Mouse (Mus musculus): ENCODE measurements around the gene Gli2. TPM values are rescaled to one million over a fixed set of nuclear protein-coding genes. Genes with fewer than 3 reads are reported as not detected.
A peak's percentile ranks its signal among the peaks of the same experiment; 100 is the strongest.

Gene Gli2
- total and polyA plus RNA-seq, 3 experiments: 1.5 to 11.3 TPM; not detected in 1

- no peaks in the 10 kb centered on the region for H3K27me3 ChIP-seq (ENCODE audit: control insufficient read depth in 1 of 2, insufficient read depth in 2 of 2, low read length in 2 of 2)
- H3K79me2 ChIP-seq (ENCODE audit: control insufficient read depth, insufficient read depth, low read length, poor library complexity): peaks cover 19% of the 10 kb centered on the region
- no peaks in the 10 kb centered on the region for H3K9me3 ChIP-seq (replicated peaks; ENCODE audit: insufficient read depth, low read length)
- peak overlapping the region; percentile 56 for H3K27ac ChIP-seq (ENCODE audit: control insufficient read depth, low read depth, low read length)
- peak overlapping the region; percentile 61 to 77 for H3K4me3 ChIP-seq (ENCODE audit: control insufficient read depth in 1 of 2, insufficient read depth in 1 of 2, low read depth in 2 of 2, low read length in 2 of 2)
- peaks cover 0 to 12% of the 10 kb centered on the region in 2 experiments; a peak in 1 of 4 replicates for H3K4me1 ChIP-seq (ENCODE audit: control insufficient read depth in 1 of 2, insufficient read depth in 2 of 2, low read length in 2 of 2)
- DNase-seq (ENCODE audit: low read depth, low spot score): peak; percentile 80
- peak overlapping the region; percentile 77 for H3K9ac ChIP-seq (ENCODE audit: control insufficient read depth, low read depth, low read length, poor library complexity, severe bottlenecking)
- H3K36me3 ChIP-seq (ENCODE audit: control insufficient read depth in 1 of 2, insufficient read depth in 2 of 2, low read length in 2 of 2): peaks cover 0 to 2% of the 10 kb centered on the region in 2 experiments; a peak in 1 of 4 replicates
- TF ChIP-seq KAT2A (conservative IDR thresholded peaks at IDR 0.05; ENCODE audit: low read depth, low read length): no peak
- no peak for TF ChIP-seq HCFC1 (IDR thresholded peaks at IDR 0.05; ENCODE audit: low read depth, low read length)
- TF ChIP-seq MAZ (IDR thresholded peaks at IDR 0.05; ENCODE audit: low read depth, low read length): 0 out of 2 replicates have a peak, but pooled peaks have one; percentile 15
- no peak for TF ChIP-seq JUND (IDR thresholded peaks at IDR 0.05; ENCODE audit: low read depth, low read length)
- TF ChIP-seq GABPA (IDR thresholded peaks at IDR 0.05; ENCODE audit: low read depth, low read length): no peak
- no peak for TF ChIP-seq GATA1 (IDR thresholded peaks at IDR 0.05; ENCODE audit: low read depth, low read length)
- TF ChIP-seq ZMIZ1 (IDR thresholded peaks at IDR 0.05; ENCODE audit: low read depth, low read length): no peak
- TF ChIP-seq RAD21 (IDR thresholded peaks at IDR 0.05; ENCODE audit: low read depth, low read length): no peak
- TF ChIP-seq MAX (IDR thresholded peaks at IDR 0.05; ENCODE audit: low read length): 0 out of 2 replicates have a peak, but pooled peaks have one; percentile 29
- no peak for TF ChIP-seq NELFE (IDR thresholded peaks at IDR 0.05; ENCODE audit: low read depth, low read length)
- TF ChIP-seq ZKSCAN1 (IDR thresholded peaks at IDR 0.05; ENCODE audit: low read depth, low read length): no peak
- TF ChIP-seq MXI1 (IDR thresholded peaks at IDR 0.05; ENCODE audit: low read depth, low read length): peak; percentile 20; the same call in 1 of the 2 replicates
- no peak for TF ChIP-seq E2F4 (IDR thresholded peaks at IDR 0.05; ENCODE audit: borderline replicate concordance, low read depth, low read length)
- TF ChIP-seq BHLHE40 (IDR thresholded peaks at IDR 0.05; ENCODE audit: borderline replicate concordance, low read depth, low read length): no peak
- no peak for TF ChIP-seq POLR2AphosphoS5 (IDR thresholded peaks at IDR 0.05; ENCODE audit: borderline replicate concordance, low read depth, low read length)
- TF ChIP-seq UBTF (IDR thresholded peaks at IDR 0.05; ENCODE audit: borderline replicate concordance, insufficient read depth, low read depth, low read length): no peak
- no peak for TF ChIP-seq ZNF384 (IDR thresholded peaks at IDR 0.05; ENCODE audit: low read depth, low read length)
- no peak for TF ChIP-seq MAFK (IDR thresholded peaks at IDR 0.05; ENCODE audit: borderline replicate concordance, low read depth, low read length)
- no peak for TF ChIP-seq MEF2A (IDR thresholded peaks at IDR 0.05; ENCODE audit: extremely low read depth, insufficient replicate concordance, low read depth, low read length, poor library complexity, severe bottlenecking)
- peak; percentile 93 for TF ChIP-seq ETS1 (IDR thresholded peaks at IDR 0.05; ENCODE audit: low read depth, low read length)
- TF ChIP-seq TCF12 (IDR thresholded peaks at IDR 0.05; ENCODE audit: low read depth, low read length): no peak
- no peak for TF ChIP-seq ELF1 (IDR thresholded peaks at IDR 0.05; ENCODE audit: low read depth, low read length)
- TF ChIP-seq EP300 (IDR thresholded peaks at IDR 0.05; ENCODE audit: low read depth in 1 of 2, low read length in 2 of 2): no peak
- TF ChIP-seq MYB (IDR thresholded peaks at IDR 0.05; ENCODE audit: low read depth, low read length): no peak
- TF ChIP-seq SMC3 (IDR thresholded peaks at IDR 0.05; ENCODE audit: low read depth, low read length): no peak
- no peak for TF ChIP-seq CHD1 (IDR thresholded peaks at IDR 0.05; ENCODE audit: low read depth, low read length)
- TF ChIP-seq SIN3A (IDR thresholded peaks at IDR 0.05; ENCODE audit: low read length): peak; percentile 71
- 0 out of 2 replicates have a peak, but pooled peaks have one; percentile 31 for TF ChIP-seq MYC (IDR thresholded peaks at IDR 0.05; ENCODE audit: low read depth, low read length)
- TF ChIP-seq USF1 (IDR thresholded peaks at IDR 0.05; ENCODE audit: low read depth, low read length): 0 out of 2 replicates have a peak, but pooled peaks have one; percentile 46
- peak in 1 of 2 experiments; percentile 45; a peak in 1 of 4 replicates for TF ChIP-seq POLR2A (IDR thresholded peaks at IDR 0.05; ENCODE audit: control insufficient read depth in 1 of 2, insufficient read depth in 1 of 2, low read depth in 1 of 2, low read length in 2 of 2, poor library complexity in 1 of 2)
- no peak for TF ChIP-seq TAL1 (IDR thresholded peaks at IDR 0.05; ENCODE audit: low read length)
- no peak for TF ChIP-seq ZC3H11A (IDR thresholded peaks at IDR 0.05; ENCODE audit: low read depth, low read length)
- TF ChIP-seq CTCF (IDR thresholded peaks at IDR 0.05 in 2 of 3, conservative IDR thresholded peaks at IDR 0.05 in 1 of 3; ENCODE audit: control insufficient read depth in 1 of 3, insufficient read depth in 1 of 3, low read depth in 2 of 3, low read length in 3 of 3, poor library complexity in 1 of 3, severe bottlenecking in 1 of 3): no peak
- no peak for TF ChIP-seq CHD2 (IDR thresholded peaks at IDR 0.05; ENCODE audit: low read length)
- no peak for TF ChIP-seq TBP (IDR thresholded peaks at IDR 0.05; ENCODE audit: low read depth, low read length)
- TF ChIP-seq POLR2AphosphoS2 (IDR thresholded peaks at IDR 0.05; ENCODE audit: low read length): no peak
Measured at GRCm38 (mm10) chr1:118981943-118982804, 71.2 kb downstream of the Gli2 start.

Measured in MEL (cell line).